Mouse (Mus musculus): Measurements from ENCODE around the gene Card11.

The Card11 gene

DNA sequence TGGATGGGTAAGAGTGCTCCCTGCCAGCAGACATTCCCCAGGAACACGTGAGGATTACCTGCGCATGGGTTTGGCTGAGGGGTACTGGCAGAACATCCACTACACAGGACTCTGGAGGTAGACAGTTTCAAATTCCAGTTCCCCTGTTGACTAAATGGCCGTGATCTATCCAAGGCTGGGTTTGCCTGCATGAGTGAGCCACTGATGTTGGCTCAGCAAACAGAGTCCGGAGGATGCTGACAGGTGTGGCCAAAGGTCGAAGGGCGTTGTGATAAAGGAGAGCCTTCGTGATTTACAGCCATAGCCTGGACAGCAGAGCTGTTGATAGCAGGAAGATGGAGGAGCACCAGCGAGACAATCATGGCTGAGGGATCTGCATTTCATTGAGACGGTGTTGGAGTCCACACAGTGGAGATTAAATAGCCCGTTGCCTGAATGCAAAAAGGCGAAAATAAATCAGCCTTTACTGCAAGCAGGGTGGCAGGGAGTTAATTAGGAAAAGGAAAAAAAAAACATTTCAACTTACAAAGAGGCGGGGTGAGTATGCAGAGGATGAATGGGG, 147.9 kb downstream of the Card11 start:
- no peak for DNase-seq (ENCODE audit: low spot score)

DNA sequence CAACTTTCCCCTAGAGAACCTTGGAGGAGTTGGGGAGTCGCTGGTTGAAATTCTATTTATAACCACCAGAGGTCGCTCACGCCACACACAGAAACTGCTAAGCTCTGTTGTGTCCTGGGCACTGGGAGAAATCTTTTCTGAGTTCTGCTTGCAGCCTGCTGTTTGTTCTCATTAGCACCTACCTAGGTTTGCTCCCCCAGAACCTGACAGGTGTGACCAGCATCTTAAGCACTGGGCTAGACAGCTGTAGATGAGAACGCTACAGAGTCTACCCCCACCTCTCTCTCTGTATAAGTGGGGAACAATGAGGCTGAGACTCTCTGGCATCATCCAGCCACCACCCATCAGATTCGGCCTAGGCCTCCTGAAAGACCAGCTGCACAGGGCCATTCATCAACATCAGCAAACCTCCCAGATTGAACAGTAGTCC, 153.1 kb downstream of the Card11 start:
- no peak for DNase-seq (ENCODE audit: low spot score)

DNA sequence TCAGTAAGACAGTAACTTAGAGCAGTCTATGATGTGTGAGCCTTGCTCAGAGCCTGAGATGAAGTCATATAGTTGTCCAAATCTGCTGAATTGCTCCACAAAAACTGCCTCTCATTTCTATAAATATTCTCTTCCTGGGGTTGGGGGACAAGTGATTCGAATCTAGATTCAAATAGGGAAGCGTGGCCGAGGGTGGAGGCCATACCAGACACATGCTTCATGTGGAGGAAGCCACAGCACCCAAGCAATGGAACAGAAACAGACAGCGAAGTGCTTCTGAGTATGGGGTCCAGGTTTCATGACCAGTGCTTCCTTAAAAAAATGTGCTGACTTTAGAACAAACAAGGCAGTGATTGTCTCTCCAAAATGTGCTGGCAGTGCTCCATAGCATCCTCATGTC, 158.4 kb downstream of the Card11 start:
- DNase-seq (ENCODE audit: low spot score): no peak

DNA sequence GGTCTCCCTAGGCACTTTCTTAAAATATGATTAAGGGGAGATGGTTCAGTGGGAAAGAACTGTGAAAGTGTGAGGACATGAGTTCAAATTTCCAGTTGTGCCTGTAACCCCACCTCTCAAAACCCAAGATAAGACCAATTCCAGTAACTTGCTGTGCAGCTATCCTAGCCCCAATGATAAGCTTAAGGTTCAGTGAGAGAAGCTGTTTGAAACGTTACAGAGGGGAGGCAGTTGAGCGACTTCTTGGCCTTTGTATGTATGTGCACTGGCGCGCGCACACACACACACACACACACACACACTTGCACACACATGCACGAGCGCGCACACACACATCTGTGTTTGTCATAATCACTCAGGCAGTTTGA, 169.3 kb downstream of the Card11 start:
- DNase-seq (ENCODE audit: low spot score): no peak

DNA sequence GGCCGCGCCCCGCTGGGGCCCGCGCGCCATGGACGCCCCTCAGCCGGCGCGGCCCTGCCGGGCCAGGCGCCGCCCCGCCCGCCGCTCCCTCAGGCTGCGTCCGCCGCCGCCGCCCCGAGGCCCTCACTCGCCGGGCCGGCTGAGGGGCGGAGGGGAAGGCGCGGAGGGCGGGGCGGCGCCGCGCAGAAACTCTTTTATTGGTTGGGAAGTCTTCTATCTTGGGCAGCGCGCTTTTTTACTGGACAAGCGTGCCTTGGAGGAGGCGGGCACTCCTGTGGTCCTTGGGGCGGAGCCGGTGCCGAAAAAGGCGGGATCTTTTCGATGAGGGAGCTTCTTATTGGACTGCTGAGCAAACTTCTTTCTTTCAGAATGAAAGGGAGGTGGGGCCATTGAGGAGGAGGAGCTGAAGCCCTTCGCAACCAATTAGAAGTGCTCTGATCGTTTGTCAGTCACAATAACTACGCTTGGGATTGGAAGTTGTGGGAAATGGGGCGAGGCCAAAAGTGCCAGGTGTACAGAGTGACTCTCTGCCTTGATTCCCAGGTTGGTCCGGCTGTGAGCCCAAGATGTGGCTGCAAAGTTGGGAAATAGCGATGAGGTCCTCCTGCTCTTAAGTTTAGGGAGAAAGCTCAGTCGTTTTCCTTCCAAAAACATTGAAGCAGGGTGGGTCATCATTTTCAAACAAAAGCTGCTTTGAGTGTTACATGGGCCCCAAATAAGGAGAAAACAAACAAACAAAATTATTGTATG, 169.9 kb downstream of the Card11 start, which contains the start of gene Gna12:
Gna12 (minus strand) TSS at position 118 of the 750 bp plus-strand sequence.
- peak; percentile 91 for DNase-seq (ENCODE audit: low spot score)

DNA sequence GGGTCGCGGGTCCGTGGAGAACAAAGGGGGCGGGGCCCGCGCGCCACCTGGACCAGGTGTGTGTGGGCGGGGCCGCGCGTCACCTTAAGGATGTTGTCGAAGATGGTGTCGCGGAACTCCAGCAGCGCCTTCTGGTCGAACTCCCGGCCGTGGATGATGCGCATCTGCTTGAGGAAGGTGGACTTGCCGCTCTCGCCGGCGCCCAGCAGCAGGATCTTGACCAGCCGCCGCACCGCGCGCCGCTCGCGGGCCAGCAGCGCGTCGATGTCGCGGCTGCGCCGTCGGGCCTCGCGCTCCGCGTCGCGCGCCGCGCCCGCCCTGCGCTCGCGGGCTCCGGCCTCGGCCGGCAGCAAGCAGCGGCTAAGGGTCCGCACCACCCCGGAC, 170.5 kb downstream of the Card11 start:
- DNase-seq (ENCODE audit: low spot score): no peak

DNA sequence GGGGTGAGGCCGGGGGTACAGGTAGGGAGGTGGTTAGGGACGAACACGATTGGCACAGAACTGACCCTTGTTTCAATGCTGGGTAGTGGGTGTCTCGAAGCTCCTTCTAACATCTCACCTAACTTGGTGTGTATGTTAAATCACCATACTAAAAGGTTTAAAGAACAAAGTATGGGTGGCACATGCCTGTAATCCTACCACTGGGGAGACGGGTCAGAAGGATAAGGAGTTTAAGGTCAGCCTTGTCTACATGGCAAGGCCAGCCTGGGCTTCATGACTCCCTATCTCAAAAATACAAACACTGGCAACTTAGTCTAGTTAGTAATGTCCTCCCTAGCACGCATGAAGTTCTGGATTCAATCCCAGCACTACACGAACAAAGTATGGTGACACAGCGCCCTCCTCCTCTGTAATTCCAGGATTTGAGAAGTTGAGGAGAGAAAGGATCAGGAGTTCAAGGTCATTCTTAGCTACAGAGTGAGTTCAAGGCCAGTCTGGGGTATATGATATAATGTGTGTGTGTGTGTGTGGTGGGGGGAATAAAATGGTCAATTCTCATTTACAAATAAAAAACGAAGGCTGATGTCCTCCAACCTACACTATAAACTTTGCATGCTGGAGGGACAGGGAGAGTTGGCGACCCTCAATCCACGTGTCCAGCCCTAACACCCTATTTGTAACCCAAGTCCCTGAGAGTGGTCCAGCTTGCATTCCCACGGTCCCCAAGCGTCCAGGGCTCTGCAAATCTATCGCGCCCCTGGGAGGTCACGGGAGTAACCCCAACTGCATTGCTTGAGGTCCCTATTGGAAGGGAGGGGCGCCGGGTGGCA, 171.1 kb downstream of the Card11 start:
- DNase-seq (ENCODE audit: low spot score): no peak

DNA sequence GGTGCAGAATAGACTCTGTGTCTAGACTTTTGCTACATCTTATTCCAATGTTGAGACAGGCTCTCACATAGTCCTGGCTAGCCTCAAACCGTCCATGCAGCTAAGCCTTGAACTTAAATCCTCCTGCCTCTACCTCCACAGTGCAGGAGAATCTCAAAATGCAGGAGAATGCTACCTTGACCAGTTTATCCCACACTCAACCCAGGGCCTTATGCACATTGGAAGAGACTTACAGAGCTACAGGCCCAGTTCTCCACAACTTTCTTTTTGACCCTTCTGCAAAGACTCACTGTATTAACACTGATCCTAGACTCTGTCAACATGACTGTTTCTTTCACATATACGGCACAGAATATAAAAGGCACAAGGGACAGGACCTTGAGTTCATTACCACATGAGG, 172.0 kb downstream of the Card11 start:
- no peak for DNase-seq (ENCODE audit: low spot score)

DNA sequence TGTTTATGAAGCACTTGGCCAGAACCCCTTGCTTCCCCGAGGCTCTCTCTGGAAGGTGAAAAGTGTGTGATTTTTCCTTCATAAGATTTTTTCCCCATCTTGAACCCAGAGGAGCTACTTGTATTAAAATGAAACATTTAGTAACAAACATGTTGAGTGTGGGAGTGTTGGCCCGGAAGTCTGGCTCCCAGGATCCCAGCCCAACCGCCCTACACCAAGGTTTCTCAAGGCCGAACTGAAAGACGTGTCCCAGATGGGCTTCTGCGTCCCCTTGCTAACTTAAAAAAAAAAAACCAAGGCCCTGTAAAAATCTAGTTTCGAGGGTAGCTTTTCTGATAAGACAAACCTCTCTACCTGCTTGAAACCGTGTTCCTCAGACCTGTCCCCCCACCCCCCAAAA, 172.5 kb downstream of the Card11 start:
- no peak for DNase-seq (ENCODE audit: low spot score)

DNA sequence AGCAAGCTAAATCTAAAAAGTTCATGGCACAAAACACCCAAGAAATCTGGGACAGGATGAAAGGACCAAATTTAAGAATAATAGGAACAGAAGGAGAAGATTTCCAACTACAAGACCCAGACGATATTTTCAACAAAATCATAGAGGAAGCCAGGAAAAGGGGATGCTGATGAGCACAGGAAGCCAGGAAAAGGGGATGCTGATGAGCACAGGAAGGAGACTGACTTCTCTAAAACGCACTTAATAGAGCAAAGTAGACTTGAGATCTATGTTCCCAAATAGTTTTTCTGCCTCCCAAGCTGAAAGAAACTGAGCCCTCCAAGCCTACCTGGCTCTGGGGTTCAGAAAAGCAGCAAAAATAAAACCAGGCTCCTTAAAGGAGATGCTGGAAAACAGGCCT, 173.0 kb downstream of the Card11 start:
- no peak for DNase-seq (ENCODE audit: low spot score)

DNA sequence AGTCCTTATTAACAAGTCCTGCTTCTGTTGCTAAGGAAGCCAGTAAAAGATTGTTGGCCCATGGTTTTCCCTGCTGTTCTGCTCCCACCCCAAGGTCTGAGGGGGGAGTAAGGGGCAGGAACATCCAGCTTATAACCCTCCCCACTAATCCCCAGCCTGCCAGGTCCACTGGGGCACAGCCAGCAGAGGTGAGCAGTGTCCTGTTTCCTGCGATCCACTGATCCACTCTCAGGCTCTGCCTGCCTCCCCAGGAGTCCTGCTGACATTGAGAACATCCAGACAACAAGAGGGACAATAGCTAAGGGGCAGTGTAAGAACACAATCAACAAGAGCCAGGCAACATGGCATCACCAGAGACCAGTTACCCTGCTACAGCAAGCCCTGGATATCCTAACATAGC, 173.6 kb downstream of the Card11 start:
- DNase-seq (ENCODE audit: low spot score): no peak

DNA sequence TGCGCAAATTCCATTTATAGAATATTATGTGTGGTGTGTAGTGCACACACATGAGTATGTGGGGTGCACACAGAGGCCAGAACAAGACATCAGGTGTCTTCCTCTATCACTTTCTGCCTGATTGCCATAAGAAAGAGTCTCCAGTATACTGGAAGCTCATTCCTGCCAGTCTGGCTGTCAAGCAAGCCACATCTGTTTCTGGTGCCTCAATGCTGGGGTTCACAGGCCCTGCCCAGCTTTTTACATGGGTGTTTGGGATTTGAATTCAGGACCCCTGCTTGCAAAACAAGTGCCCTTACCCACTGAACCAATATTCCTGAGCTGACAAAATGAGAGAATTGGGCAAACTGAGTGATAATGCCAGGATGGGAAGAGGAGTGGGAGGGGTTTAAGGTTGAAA, 174.3 kb downstream of the Card11 start:
- no peak for DNase-seq (ENCODE audit: low spot score)

DNA sequence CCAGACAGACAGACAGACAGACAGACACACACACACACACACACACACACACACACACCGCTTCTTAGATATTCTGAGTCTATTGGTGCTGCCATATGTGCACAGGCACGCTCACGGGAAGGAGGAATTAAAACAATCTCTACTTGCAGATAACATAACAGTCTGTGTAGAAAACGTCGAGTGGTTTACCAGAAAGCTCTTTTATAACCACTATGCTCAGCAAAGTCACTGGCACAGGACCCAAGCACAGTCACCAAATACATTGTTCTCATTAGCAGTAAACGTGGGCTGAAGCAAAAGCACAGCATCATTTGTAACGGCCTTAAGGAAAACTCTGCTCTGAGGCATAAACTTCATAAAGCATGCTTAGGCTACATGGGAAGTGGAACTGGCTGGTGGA, 176.3 kb downstream of the Card11 start:
- no peak for DNase-seq (ENCODE audit: low spot score)

DNA sequence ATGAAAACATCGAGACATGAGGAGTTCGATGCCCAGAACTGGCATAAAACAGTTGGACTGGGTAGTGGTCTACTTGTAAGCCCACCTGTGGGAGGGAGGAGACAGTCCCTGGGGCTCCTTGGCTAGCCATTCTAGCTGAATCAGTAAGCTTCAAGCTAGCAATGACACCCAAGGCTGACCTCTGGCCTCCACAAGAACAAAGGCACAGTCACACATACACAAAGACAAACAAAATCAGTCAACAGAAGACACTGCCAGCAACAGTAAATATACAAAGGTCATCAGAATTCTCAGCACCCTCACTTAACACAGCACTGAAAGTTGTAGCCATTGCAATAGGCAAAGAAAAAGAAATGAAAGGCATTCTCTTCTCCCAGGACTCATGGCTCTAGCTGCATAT, 177.0 kb downstream of the Card11 start:
- no peak for DNase-seq (ENCODE audit: low spot score)

Measured in urinary bladder, postnatal 10 days (tissue).